Mouse (Mus musculus): ENCODE data around the gene Klf15. TPM values are rescaled to one million over a fixed set of nuclear protein-coding genes. Genes with fewer than 3 reads are reported as not detected.

Gene Klf15
- total RNA-seq, 1 experiment, result 6.4 TPM

GRCm38 (mm10) chr6:90450179-90450578, 12.2 kb upstream of the Klf15 start:
- H3K9ac ChIP-seq (ENCODE audit: insufficient read depth, low read depth, low read length, poor library complexity, severe bottlenecking), result no peak overlapping the region
- H3K9me3 ChIP-seq (ENCODE audit: control insufficient read depth, insufficient read depth, low read depth, low read length), result no peaks in the 10 kb centered on the region
- TF ChIP-seq CHD2 (IDR thresholded peaks at IDR 0.05; ENCODE audit: low read depth, low read length) (no peak), MAFK (IDR thresholded peaks at IDR 0.05; ENCODE audit: insufficient read depth, low read depth, low read length) (no peak), ZC3H11A (IDR thresholded peaks at IDR 0.05; ENCODE audit: borderline replicate concordance, low read depth, low read length) (peak; percentile 20; the same call in 1 of the 2 replicates)
- no peaks in the 10 kb centered on the region; the same call in 1 of the 2 replicates for H3K36me3 ChIP-seq (ENCODE audit: control insufficient read depth, insufficient read depth, low read length, poor library complexity, severe bottlenecking)
- no peak overlapping the region for H3K4me3 ChIP-seq (ENCODE audit: insufficient read depth in 1 of 2, low read depth in 1 of 2, low read length in 2 of 2, poor library complexity in 1 of 2, severe bottlenecking in 1 of 2)
- no peak overlapping the region for H3K27ac ChIP-seq (ENCODE audit: insufficient read depth, low read depth, low read length, poor library complexity, severe bottlenecking)
- in situ Hi-C loops (cut with MboI; ENCODE audit: low sequenced_read_pairs in 2 of 2, unreplicated experiment in 2 of 2), result no loop called here
- no peak for DNase-seq (ENCODE audit: low read depth, low spot score)
- peaks cover 15 to 24% of the 10 kb centered on the region in 2 experiments; a peak in 3 of 4 replicates for H3K4me1 ChIP-seq (ENCODE audit: control insufficient read depth in 2 of 2, insufficient read depth in 2 of 2, low read length in 2 of 2, poor library complexity in 1 of 2)

GRCm38 (mm10) chr6:90450697-90451096, 11.7 kb upstream of the Klf15 start:
- TF ChIP-seq CHD2 (IDR thresholded peaks at IDR 0.05; ENCODE audit: low read depth, low read length) (no peak), MAFK (IDR thresholded peaks at IDR 0.05; ENCODE audit: insufficient read depth, low read depth, low read length) (no peak), HCFC1 (IDR thresholded peaks at IDR 0.05; ENCODE audit: borderline replicate concordance, insufficient read depth, low read length) (no peak), ZNF384 (IDR thresholded peaks at IDR 0.05; ENCODE audit: low read depth, low read length) (no peak), ZC3H11A (IDR thresholded peaks at IDR 0.05; ENCODE audit: borderline replicate concordance, low read depth, low read length) (no peak)
- DNase-seq (ENCODE audit: low read depth, low spot score), result no peak
- Histone ChIP-seq H3K4me1 (ENCODE audit: control insufficient read depth in 2 of 2, insufficient read depth in 2 of 2, low read length in 2 of 2, poor library complexity in 1 of 2) (peaks cover 15 to 24% of the 10 kb centered on the region in 2 experiments; a peak in 3 of 4 replicates), H3K9me3 (ENCODE audit: control insufficient read depth, insufficient read depth, low read depth, low read length) (no peaks in the 10 kb centered on the region), H3K36me3 (ENCODE audit: control insufficient read depth, insufficient read depth, low read length, poor library complexity, severe bottlenecking) (no peaks in the 10 kb centered on the region; the same call in 1 of the 2 replicates), H3K4me3 (ENCODE audit: insufficient read depth in 1 of 2, low read depth in 1 of 2, low read length in 2 of 2, poor library complexity in 1 of 2, severe bottlenecking in 1 of 2) (no peak overlapping the region), H3K27ac (ENCODE audit: insufficient read depth, low read depth, low read length, poor library complexity, severe bottlenecking) (0 out of 2 replicates have a peak overlapping the region, but pooled peaks have one; percentile 35), H3K9ac (ENCODE audit: insufficient read depth, low read depth, low read length, poor library complexity, severe bottlenecking) (peak overlapping the region; percentile 9; the same call in 1 of the 2 replicates)
- in situ Hi-C loops (cut with MboI; ENCODE audit: low sequenced_read_pairs in 2 of 2, unreplicated experiment in 2 of 2), result no loop called here

- Histone ChIP-seq H3K9me3 (ENCODE audit: control insufficient read depth, insufficient read depth, low read depth, low read length) (no peaks in the 10 kb centered on the region), H3K36me3 (ENCODE audit: control insufficient read depth, insufficient read depth, low read length, poor library complexity, severe bottlenecking) (no peaks in the 10 kb centered on the region), H3K27ac (ENCODE audit: insufficient read depth, low read depth, low read length, poor library complexity, severe bottlenecking) (no peak overlapping the region), H3K4me1 (ENCODE audit: control insufficient read depth in 2 of 2, insufficient read depth in 2 of 2, low read length in 2 of 2, poor library complexity in 1 of 2) (peaks cover 15 to 24% of the 10 kb centered on the region in 2 experiments; a peak in 3 of 4 replicates), H3K4me3 (ENCODE audit: insufficient read depth in 1 of 2, low read depth in 1 of 2, low read length in 2 of 2, poor library complexity in 1 of 2, severe bottlenecking in 1 of 2) (no peak overlapping the region), H3K9ac (ENCODE audit: insufficient read depth, low read depth, low read length, poor library complexity, severe bottlenecking) (no peak overlapping the region)
- no peak for TF ChIP-seq ZC3H11A (IDR thresholded peaks at IDR 0.05; ENCODE audit: borderline replicate concordance, low read depth, low read length)
- no peak for TF ChIP-seq HCFC1 (IDR thresholded peaks at IDR 0.05; ENCODE audit: borderline replicate concordance, insufficient read depth, low read length)
- no peak for TF ChIP-seq CHD2 (IDR thresholded peaks at IDR 0.05; ENCODE audit: low read depth, low read length)
- no peak for TF ChIP-seq ZNF384 (IDR thresholded peaks at IDR 0.05; ENCODE audit: low read depth, low read length)
- TF ChIP-seq MAFK (IDR thresholded peaks at IDR 0.05; ENCODE audit: insufficient read depth, low read depth, low read length), result no peak
- in situ Hi-C loops (cut with MboI; ENCODE audit: low sequenced_read_pairs in 2 of 2, unreplicated experiment in 2 of 2), result no loop called here
- no peak for DNase-seq (ENCODE audit: low read depth, low spot score)
Observed at GRCm38 (mm10) chr6:90451512-90451911, 10.9 kb upstream of the Klf15 start.

- Histone ChIP-seq H3K9me3 (ENCODE audit: control insufficient read depth, insufficient read depth, low read depth, low read length) (no peaks in the 10 kb centered on the region), H3K4me1 (ENCODE audit: control insufficient read depth in 2 of 2, insufficient read depth in 2 of 2, low read length in 2 of 2, poor library complexity in 1 of 2) (peaks cover 15 to 22% of the 10 kb centered on the region in 2 experiments; a peak in 3 of 4 replicates), H3K9ac (ENCODE audit: insufficient read depth, low read depth, low read length, poor library complexity, severe bottlenecking) (no peak overlapping the region), H3K36me3 (ENCODE audit: control insufficient read depth, insufficient read depth, low read length, poor library complexity, severe bottlenecking) (no peaks in the 10 kb centered on the region), H3K4me3 (ENCODE audit: insufficient read depth in 1 of 2, low read depth in 1 of 2, low read length in 2 of 2, poor library complexity in 1 of 2, severe bottlenecking in 1 of 2) (no peak overlapping the region), H3K27ac (ENCODE audit: insufficient read depth, low read depth, low read length, poor library complexity, severe bottlenecking) (peak overlapping the region; percentile 52; the same call in 1 of the 2 replicates)
- no peak for TF ChIP-seq ZNF384 (IDR thresholded peaks at IDR 0.05; ENCODE audit: low read depth, low read length)
- TF ChIP-seq MAFK (IDR thresholded peaks at IDR 0.05; ENCODE audit: insufficient read depth, low read depth, low read length), result no peak
- TF ChIP-seq ZC3H11A (IDR thresholded peaks at IDR 0.05; ENCODE audit: borderline replicate concordance, low read depth, low read length), result no peak
- no peak for TF ChIP-seq CHD2 (IDR thresholded peaks at IDR 0.05; ENCODE audit: low read depth, low read length)
- no peak for TF ChIP-seq HCFC1 (IDR thresholded peaks at IDR 0.05; ENCODE audit: borderline replicate concordance, insufficient read depth, low read length)
- in situ Hi-C loops (cut with MboI; ENCODE audit: low sequenced_read_pairs in 2 of 2, unreplicated experiment in 2 of 2), result no loop called here
- DNase-seq (ENCODE audit: low read depth, low spot score), result no peak
Observed at GRCm38 (mm10) chr6:90452603-90453002, 9.8 kb upstream of the Klf15 start.

All from ES-E14 (cell line).